Mouse (Mus musculus) erythroblast, embryonic 14.5 days (primary cell): Measurements from ENCODE around the gene Ephb3. TPM values are rescaled to one million over a fixed set of nuclear protein-coding genes. Genes with fewer than 3 reads are reported as not detected.

Source experiments
- H3K27me3 ChIP-seq: 2 replicates; pipeline ENCODE4 v1.6.1; 2012; ENCODE audit warnings: inconsistent platforms; ENCODE audit not compliant: control insufficient read depth
- H3K36me3 ChIP-seq: 2 replicates; pipeline ENCODE4 v1.6.1; 2012; ENCODE audit warnings: mild to moderate bottlenecking, inconsistent platforms; ENCODE audit not compliant: control insufficient read depth
- H3K4me1 ChIP-seq: 2 replicates; pipeline ENCODE4 v1.6.1; 2012; ENCODE audit warnings: inconsistent platforms; ENCODE audit not compliant: control insufficient read depth
- H3K4me3 ChIP-seq: replicated peaks from 2 replicates; pipeline ENCODE3; 2012; ENCODE audit warnings: moderate library complexity, mild to moderate bottlenecking, inconsistent platforms
- H3K9me3 ChIP-seq: 2 replicates; pipeline ENCODE4 v1.6.1; 2012; ENCODE audit warnings: low read length, inconsistent platforms, mixed read lengths; ENCODE audit not compliant: control insufficient read depth
- GATA1 ChIP-seq: IDR thresholded peaks from 2 replicates; pipeline ENCODE4 v1.6.1; 2012; ENCODE audit warnings: low read length, inconsistent platforms, mixed read lengths
- TAL1 ChIP-seq: IDR thresholded peaks from 3 replicates; pipeline ENCODE4 v1.6.1; 2012; ENCODE audit warnings: low read length, inconsistent platforms, mixed read lengths
- polyA plus RNA-seq: library from polyadenylated mRNA; stranded (reverse); fragments of >175 nt; gene quantifications from 2 replicates; pipeline ENCODE4 v1.2.3, GENCODE M21; 2012

Gene Ephb3
- polyA plus RNA-seq, 1 experiment: not detected

DNA sequence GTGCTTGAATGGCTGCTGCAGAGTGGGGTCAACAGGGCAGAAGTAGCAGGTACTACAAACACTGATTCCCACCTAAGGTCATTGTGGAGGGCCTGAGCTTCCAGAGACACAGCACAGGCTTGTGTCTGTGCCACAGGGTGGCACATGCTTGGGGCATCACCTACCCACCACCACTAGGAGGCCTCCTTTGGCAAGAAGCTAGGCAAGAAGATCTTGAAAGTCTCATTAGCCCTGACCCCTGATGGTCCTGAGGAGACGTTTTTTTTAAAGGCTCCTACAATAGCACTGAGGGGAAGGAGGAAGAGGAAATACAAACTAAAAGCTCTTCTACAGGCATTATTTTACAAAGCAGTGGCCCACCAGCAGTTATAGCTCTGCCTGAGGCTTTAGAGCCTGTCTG is 6.0 kb upstream of the Ephb3 start:
- Histone ChIP-seq H3K27me3 (peaks cover 12% of the 10 kb centered on the region), H3K4me1 (no peaks in the 10 kb centered on the region), H3K4me3 (no peak overlapping the region), H3K9me3 (no peaks in the 10 kb centered on the region), H3K36me3 (no peaks in the 10 kb centered on the region)
- no peak for TF ChIP-seq GATA1
- TF ChIP-seq TAL1: no peak

DNA sequence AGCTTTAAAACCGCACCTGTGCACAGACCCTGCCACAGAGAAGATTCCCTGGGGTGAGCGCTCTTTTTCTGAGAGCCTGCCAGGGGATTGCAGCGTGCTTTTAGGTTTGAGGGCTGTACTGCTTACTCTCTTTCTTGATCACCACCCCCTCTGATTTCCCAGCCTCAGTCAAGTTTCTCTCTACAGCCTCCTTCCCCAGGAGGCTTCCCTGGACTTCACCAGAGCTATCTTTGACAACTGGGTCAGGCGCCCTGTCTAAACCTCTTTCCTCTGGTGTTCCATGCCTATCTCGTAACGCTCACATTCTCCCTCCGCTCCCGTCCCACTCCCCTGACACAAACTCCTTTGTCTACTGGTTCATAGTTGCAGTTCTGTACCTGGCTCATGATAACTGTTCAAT is 5.1 kb upstream of the Ephb3 start:
- TF ChIP-seq GATA1: no peak
- TF ChIP-seq TAL1: no peak
- Histone ChIP-seq H3K36me3 (no peaks in the 10 kb centered on the region), H3K4me1 (peaks cover under 1% of the 10 kb centered on the region), H3K9me3 (peaks cover 2% of the 10 kb centered on the region), H3K27me3 (peaks cover 20% of the 10 kb centered on the region), H3K4me3 (no peak overlapping the region)

DNA sequence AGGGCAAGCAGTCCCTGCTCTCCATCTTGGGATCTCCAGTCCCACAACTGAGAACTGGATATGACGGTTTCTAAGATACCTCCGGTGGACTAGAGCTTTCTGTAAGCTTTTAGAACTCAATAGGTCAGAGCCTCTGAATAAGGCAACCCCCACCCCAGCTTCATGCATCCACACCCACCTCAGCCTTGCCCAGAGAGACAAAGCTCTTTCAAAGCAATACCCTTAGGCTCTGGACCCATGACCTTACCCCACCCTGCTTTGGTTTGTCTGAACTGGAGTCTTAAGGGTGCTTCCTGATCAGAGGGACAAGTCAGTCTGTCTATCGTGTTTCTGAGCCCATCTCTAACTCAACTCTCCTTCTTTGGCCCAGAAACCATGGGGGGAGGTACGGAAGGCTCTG is 1.8 kb upstream of the Ephb3 start:
- H3K27me3 ChIP-seq: peaks cover 53% of the 10 kb centered on the region
- H3K9me3 ChIP-seq: peaks cover 7% of the 10 kb centered on the region
- TF ChIP-seq GATA1 (no peak), TAL1 (no peak)
- peaks cover 5% of the 10 kb centered on the region for H3K4me1 ChIP-seq
- H3K4me3 ChIP-seq: no peak overlapping the region
- H3K36me3 ChIP-seq: no peaks in the 10 kb centered on the region

DNA sequence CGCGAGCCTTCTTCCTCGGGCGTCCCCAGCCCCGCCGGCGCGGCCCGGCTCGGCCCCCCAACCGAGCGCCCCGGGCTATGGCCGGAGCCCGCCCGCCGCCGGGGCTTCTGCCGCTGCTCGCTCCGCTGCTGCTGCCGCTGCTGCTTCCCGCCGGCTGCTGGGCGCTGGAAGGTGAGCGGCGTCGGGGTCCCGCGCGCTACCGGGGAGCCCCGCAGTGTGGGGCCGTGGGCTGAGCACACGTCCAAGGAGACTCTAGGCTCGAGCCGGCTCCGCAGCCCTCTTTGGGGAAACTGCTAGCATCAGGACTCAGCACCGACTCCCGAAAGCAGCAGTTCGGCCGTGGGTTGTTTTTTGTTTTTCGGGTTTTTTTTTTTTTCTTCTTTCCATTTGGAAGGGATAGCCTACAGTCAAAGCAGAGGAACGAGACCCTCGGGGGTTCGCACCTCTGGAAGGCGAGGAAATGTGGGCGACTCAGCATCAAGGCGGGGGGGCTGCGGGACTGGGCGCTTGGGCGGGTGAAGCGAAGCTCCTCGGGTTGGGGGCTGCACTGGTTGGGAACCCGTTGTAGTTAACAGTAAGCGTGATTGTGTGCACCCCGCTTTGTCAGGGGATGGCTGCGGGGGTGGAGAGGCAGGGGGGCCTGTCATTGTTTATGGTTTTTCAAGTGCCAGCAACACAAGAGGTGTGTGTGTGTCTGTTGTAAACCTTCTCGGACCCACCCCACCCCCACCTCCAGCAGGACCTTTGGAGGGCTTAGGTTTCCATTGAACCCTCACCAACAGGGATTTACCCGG is 735 bp downstream of the Ephb3 start:
- TF ChIP-seq TAL1 (no peak), GATA1 (no peak)
- Histone ChIP-seq H3K9me3 (peaks cover 7% of the 10 kb centered on the region), H3K4me1 (peaks cover 5% of the 10 kb centered on the region), H3K27me3 (peaks cover 74% of the 10 kb centered on the region), H3K36me3 (no peaks in the 10 kb centered on the region), H3K4me3 (peak overlapping the region; percentile 43)

DNA sequence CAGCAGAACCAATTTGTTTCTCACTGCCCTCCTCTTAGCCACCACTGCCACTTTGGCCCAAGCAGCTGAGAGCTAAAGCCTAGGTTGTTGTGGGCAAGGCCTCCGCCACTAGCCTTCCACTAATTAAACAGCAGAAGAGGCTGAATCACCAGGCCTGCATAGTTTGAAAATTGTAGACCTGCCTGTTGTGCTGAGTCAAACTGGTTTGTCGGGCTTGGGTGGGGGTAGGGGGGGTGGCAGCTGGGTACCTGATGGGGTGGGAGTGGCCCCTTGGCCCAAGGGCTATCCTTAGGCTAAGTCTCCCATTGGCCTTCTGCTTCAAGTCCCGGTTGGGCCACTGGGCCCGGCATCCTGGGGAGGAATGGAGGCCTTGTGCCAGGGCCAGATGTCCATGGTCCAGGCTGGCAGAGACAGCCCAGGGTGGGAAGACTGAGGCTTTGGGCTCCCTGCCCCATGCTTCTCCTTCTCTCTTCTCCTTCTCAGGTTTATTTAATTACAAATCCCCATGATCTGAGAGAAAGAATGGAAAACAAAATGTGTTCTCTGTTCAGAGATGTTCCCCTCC is 3.5 kb downstream of the Ephb3 start:
- no peak for TF ChIP-seq TAL1
- TF ChIP-seq GATA1: no peak
- H3K9me3 ChIP-seq: peaks cover 7% of the 10 kb centered on the region
- no peak overlapping the region for H3K4me3 ChIP-seq
- H3K4me1 ChIP-seq: peaks cover 5% of the 10 kb centered on the region
- no peaks in the 10 kb centered on the region for H3K36me3 ChIP-seq
- H3K27me3 ChIP-seq: peaks cover 87% of the 10 kb centered on the region

DNA sequence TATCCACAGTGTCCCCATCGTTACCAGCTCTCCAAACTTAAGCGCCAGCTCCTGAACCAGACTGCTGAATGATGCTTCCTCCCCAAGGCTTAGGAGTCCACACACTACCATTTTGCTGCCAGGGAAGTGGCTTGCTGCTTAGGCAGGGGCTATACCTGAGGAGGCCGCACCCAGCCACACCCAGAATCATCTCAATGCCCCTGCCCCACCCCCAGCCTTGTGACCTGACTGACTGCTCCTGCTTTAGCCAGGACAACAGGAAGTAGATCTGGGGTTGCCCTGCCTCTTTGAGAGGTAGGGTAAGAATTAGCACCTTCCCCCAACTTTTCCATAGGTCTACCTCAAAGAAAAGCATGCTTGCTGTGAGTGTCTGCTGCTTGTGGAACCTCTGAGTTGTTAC is 4.7 kb downstream of the Ephb3 start:
- no peak overlapping the region for H3K4me3 ChIP-seq
- peaks cover 79% of the 10 kb centered on the region for H3K27me3 ChIP-seq
- peaks cover 5% of the 10 kb centered on the region for H3K4me1 ChIP-seq
- TF ChIP-seq TAL1: no peak
- no peak for TF ChIP-seq GATA1
- peaks cover 6% of the 10 kb centered on the region for H3K9me3 ChIP-seq
- H3K36me3 ChIP-seq: no peaks in the 10 kb centered on the region

DNA sequence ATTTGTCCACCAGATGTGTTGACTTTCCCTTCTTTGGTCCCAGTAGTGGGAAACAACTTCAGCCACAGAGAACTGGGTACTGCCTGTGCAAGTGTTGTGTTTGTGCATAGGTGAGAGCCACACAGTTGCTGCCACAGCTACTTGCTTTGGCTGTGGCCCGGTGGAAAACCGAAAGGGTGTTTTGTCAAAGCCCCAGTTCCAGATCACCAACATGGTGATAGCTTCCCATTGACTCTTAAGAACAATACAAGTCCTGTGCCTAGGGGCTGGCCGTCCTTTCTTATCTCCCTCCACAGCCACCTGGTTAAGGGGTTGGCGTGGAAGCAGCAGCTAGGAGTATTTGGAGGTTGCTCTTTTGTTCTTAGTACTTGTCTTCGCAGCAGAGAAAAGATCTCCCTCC is 5.6 kb downstream of the Ephb3 start:
- H3K4me3 ChIP-seq: no peak overlapping the region
- H3K4me1 ChIP-seq: no peaks in the 10 kb centered on the region
- TF ChIP-seq GATA1: no peak
- no peak for TF ChIP-seq TAL1
- H3K9me3 ChIP-seq: no peaks in the 10 kb centered on the region; the same call in 1 of the 2 replicates
- peaks cover 69% of the 10 kb centered on the region for H3K27me3 ChIP-seq
- H3K36me3 ChIP-seq: no peaks in the 10 kb centered on the region

DNA sequence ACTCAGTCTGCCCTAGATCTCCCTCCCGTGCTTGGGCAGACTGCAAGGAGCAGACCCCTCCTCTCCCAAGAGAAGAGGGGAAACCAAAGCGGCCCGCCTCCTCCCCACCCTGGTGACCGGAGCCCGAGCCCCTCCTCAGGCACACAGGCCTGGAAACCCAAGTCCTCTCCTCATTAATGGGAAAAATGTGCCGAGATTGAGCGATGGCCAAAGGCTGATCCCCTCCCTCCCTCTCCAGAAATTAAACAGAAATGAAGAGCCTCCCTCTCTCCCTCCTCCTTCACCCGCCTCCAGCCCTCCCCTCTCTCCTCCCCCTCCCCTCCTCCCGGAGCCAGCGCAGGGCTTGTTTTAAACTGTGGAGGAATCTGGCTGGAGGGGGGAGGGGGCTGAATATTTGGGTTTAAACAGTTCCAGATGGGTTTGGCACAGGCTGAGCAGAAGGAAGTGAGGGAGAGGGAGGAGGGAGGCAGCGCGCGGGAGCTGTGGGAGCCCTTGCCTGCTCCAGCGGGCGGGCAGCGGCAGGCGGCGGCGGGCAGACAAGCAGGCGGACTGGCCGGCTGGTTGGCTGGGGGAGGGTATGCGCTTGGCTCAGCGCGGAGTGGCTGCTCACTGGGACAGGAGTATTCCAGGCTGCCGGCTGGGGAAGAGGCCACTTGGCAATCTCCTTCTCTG is 6.2 kb downstream of the Ephb3 start:
- no peak overlapping the region for H3K4me3 ChIP-seq
- H3K27me3 ChIP-seq: peaks cover 63% of the 10 kb centered on the region
- H3K36me3 ChIP-seq: no peaks in the 10 kb centered on the region
- H3K4me1 ChIP-seq: no peaks in the 10 kb centered on the region
- no peaks in the 10 kb centered on the region for H3K9me3 ChIP-seq
- TF ChIP-seq GATA1: no peak
- no peak for TF ChIP-seq TAL1

DNA sequence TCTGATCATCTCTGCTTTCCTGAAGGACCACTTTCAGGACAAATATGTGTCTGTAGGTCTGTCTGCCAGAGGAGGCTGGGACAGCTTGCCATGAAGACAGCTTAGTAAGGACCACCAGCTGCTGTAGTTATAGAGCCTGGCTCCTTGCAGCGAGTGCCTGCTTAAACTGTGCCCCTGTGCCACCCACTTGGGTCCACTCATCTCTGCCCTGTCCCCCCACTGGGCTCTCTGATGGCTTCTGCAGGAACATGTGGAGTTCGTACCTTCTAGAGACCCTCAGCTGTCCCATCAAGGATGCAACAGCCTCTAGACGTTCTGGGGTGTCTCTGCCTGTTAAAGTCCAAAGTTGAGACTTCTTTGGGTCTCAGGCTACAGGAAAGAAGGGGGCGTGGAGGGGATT is 6.9 kb downstream of the Ephb3 start:
- H3K4me1 ChIP-seq: no peaks in the 10 kb centered on the region
- TF ChIP-seq GATA1 (no peak), TAL1 (no peak)
- H3K9me3 ChIP-seq: no peaks in the 10 kb centered on the region
- H3K36me3 ChIP-seq: no peaks in the 10 kb centered on the region
- peaks cover 56% of the 10 kb centered on the region for H3K27me3 ChIP-seq
- no peak overlapping the region for H3K4me3 ChIP-seq
